Mouse (Mus musculus) ovary, postnatal 14 days (tissue): ENCODE measurements around the gene 1600002K03Rik.
"Not testable (repeated sequence)": the region's sequence is repeated elsewhere in the genome, so short reads cannot be mapped to it uniquely, and the experiment has no call there.

Source experiments
- DNase-seq: peaks from one replicate; pipeline ENCODE4 v3.0.0; 2022; ENCODE audit warnings: low spot score

The 1600002K03Rik gene

GRCm38 (mm10) chr10:80154384-80154783 lies 18.4 kb upstream of the 1600002K03Rik start:
- DNase-seq = no peak

- DNase-seq = no peak
These were observed 17.5 kb upstream of the 1600002K03Rik start for GRCm38 (mm10) chr10:80155277-80155676.

GRCm38 (mm10) chr10:80156002-80156751 lies 16.6 kb upstream of the 1600002K03Rik start:
- no peak for DNase-seq

- DNase-seq = no peak
These were observed 16.0 kb upstream of the 1600002K03Rik start for GRCm38 (mm10) chr10:80156752-80157053.

- DNase-seq = no peak
These were observed 15.4 kb upstream of the 1600002K03Rik start for GRCm38 (mm10) chr10:80157141-80157929.

GRCm38 (mm10) chr10:80158307-80158986 lies 14.3 kb upstream of the 1600002K03Rik start:
- DNase-seq = no peak

GRCm38 (mm10) chr10:80159021-80159560 lies 13.7 kb upstream of the 1600002K03Rik start:
- no peak for DNase-seq

- peak; percentile 98 for DNase-seq
These were observed 12.9 kb upstream of the 1600002K03Rik start for GRCm38 (mm10) chr10:80159561-80160454.

GRCm38 (mm10) chr10:80160455-80161371 lies 12.0 kb upstream of the 1600002K03Rik start:
- peak; percentile 90 for DNase-seq

- no peak for DNase-seq
These were observed 11.1 kb upstream of the 1600002K03Rik start for GRCm38 (mm10) chr10:80161522-80162242.

- no peak for DNase-seq
These were observed 10.5 kb upstream of the 1600002K03Rik start for GRCm38 (mm10) chr10:80162243-80162608.

GRCm38 (mm10) chr10:80162716-80163299 lies 9.9 kb upstream of the 1600002K03Rik start:
- DNase-seq = no peak

GRCm38 (mm10) chr10:80163721-80164120 lies 9.0 kb upstream of the 1600002K03Rik start:
- DNase-seq = no peak

GRCm38 (mm10) chr10:80164161-80164997 lies 8.4 kb upstream of the 1600002K03Rik start:
- DNase-seq = no peak

- DNase-seq = peak; percentile 96
These were observed 7.8 kb upstream of the 1600002K03Rik start for GRCm38 (mm10) chr10:80164998-80165344.

- no peak for DNase-seq
These were observed 7.2 kb upstream of the 1600002K03Rik start, which contains the start of gene Cirbp for GRCm38 (mm10) chr10:80165392-80166128. Cirbp (plus strand) TSS chr10:80165985.

- not testable (repeated sequence) for DNase-seq
These were observed 6.6 kb upstream of the 1600002K03Rik start for GRCm38 (mm10) chr10:80166136-80166535.
